Mouse (Mus musculus) stomach, embryonic 14.5 days (tissue): Measurements from ENCODE around the gene Spocd1. TPM values are rescaled to one million over a fixed set of nuclear protein-coding genes. Genes with fewer than 3 reads are reported as not detected.
A peak's percentile ranks its signal among the peaks of the same experiment; 100 is the strongest.

ENCODE experiments used
- ATAC-seq: fragments of 200-750 bp; cut with Nextera tagmentation; 2 replicates; pipeline ENCODE4 v1.8.0; 2017; ENCODE audit warnings: low read depth, moderate TSS enrichment; ENCODE audit not compliant: insufficient number of reproducible peaks, insufficient read depth, low FRiP score
- H3K27ac ChIP-seq: fragments of 300-500 bp; sonication (generic); 2 replicates; pipeline ENCODE4 v1.5.1; 2014; ENCODE audit warnings: mild to moderate bottlenecking, low read length, moderate library complexity, mixed read lengths
- H3K27me3 ChIP-seq: fragments of 300-500 bp; sonication (generic); 2 replicates; pipeline ENCODE4 v1.6.1; 2014; ENCODE audit warnings: low read length, control low read depth, mixed read lengths; ENCODE audit not compliant: control insufficient read depth, insufficient read depth
- H3K36me3 ChIP-seq: fragments of 300-500 bp; sonication (generic); 2 replicates; pipeline ENCODE4 v1.6.1; 2014; ENCODE audit warnings: mild to moderate bottlenecking, control low read depth, low read length, moderate library complexity, mixed read lengths; ENCODE audit not compliant: control insufficient read depth, insufficient read depth
- H3K4me1 ChIP-seq: fragments of 300-500 bp; sonication (generic); 2 replicates; pipeline ENCODE4 v1.6.1; 2014; ENCODE audit warnings: low read length, control low read depth, mixed read lengths; ENCODE audit not compliant: control insufficient read depth, insufficient read depth
- H3K4me2 ChIP-seq: fragments of 300-500 bp; sonication (generic); replicated peaks from 2 replicates; pipeline ENCODE4 v1.6.1; 2014; ENCODE audit warnings: low read depth, low read length, control low read depth
- H3K4me3 ChIP-seq: fragments of 300-500 bp; sonication (generic); 2 replicates; pipeline ENCODE4 v1.5.1; 2014; ENCODE audit warnings: low read depth, low read length, control low read depth
- H3K9ac ChIP-seq: fragments of 300-500 bp; sonication (generic); replicated peaks from 2 replicates; pipeline ENCODE4 v1.6.1; 2014; ENCODE audit warnings: low read depth, mild to moderate bottlenecking, control low read depth, low read length, moderate library complexity, mixed read lengths
- H3K9me3 ChIP-seq: fragments of 300-500 bp; sonication (generic); 2 replicates; pipeline ENCODE4 v1.6.1; 2016; ENCODE audit warnings: low read depth, low read length, control low read depth; ENCODE audit not compliant: control insufficient read depth
- WGBS: fragments of 180-500 bp; shearing (Covaris S2); extraction: QIAGEN DNeasy Blood & Tissue Kit; methylation state at CpG from one replicate; pipeline ENCODE4 v1.1.7; 2014; 5-methylcytosine and 5-hydroxymethylcytosine counted together
- polyA plus RNA-seq: library from polyadenylated mRNA; unstranded; fragments of >200 nt; fragmentation: Nextera tagmentation; extraction: Ambion mirVana; gene quantifications from 2 replicates; pipeline ENCODE4 v1.2.1, GENCODE M21; 2014

Gene Spocd1
- polyA plus RNA-seq, 1 experiment from 2014 or later, result not detected

GRCm38 (mm10) chr4:129913761-129914644, 15.0 kb upstream of the Spocd1 start:
- H3K4me1 ChIP-seq, result peaks cover 15% of the 10 kb centered on the region
- H3K27me3 ChIP-seq, result no peaks in the 10 kb centered on the region
- H3K36me3 ChIP-seq, result no peaks in the 10 kb centered on the region
- ATAC-seq, result peak; percentile 86
- no peak overlapping the region for H3K9ac ChIP-seq
- 4% methylated on average over 16 of the region's 16 CpGs for WGBS
- peak overlapping the region; percentile 66; the same call in 1 of the 2 replicates for H3K27ac ChIP-seq
- peak overlapping the region; percentile 51 for H3K4me2 ChIP-seq
- peak overlapping the region; percentile 11 for H3K4me3 ChIP-seq
- H3K9me3 ChIP-seq, result no peaks in the 10 kb centered on the region

- WGBS, result 61% methylated on average over 4 of the region's 4 CpGs
- peaks cover 15% of the 10 kb centered on the region for H3K4me1 ChIP-seq
- H3K27me3 ChIP-seq, result no peaks in the 10 kb centered on the region
- H3K9me3 ChIP-seq, result no peaks in the 10 kb centered on the region
- H3K4me3 ChIP-seq, result no peak overlapping the region
- no peak overlapping the region for H3K4me2 ChIP-seq
- H3K27ac ChIP-seq, result 0 out of 2 replicates have a peak overlapping the region, but pooled peaks have one; percentile 66
- H3K9ac ChIP-seq, result no peak overlapping the region
- ATAC-seq, result no peak
- H3K36me3 ChIP-seq, result no peaks in the 10 kb centered on the region
Observed at GRCm38 (mm10) chr4:129914686-129915085, 14.4 kb upstream of the Spocd1 start.

GRCm38 (mm10) chr4:129915349-129915988, 13.6 kb upstream of the Spocd1 start:
- H3K4me3 ChIP-seq, result no peak overlapping the region
- no peaks in the 10 kb centered on the region for H3K36me3 ChIP-seq
- no peaks in the 10 kb centered on the region for H3K27me3 ChIP-seq
- H3K27ac ChIP-seq, result no peak overlapping the region
- peaks cover 15% of the 10 kb centered on the region for H3K4me1 ChIP-seq
- no peaks in the 10 kb centered on the region for H3K9me3 ChIP-seq
- no peak for ATAC-seq
- no peak overlapping the region for H3K9ac ChIP-seq
- H3K4me2 ChIP-seq, result no peak overlapping the region
- WGBS, result 80% methylated on average over 7 of the region's 7 CpGs

- Histone ChIP-seq H3K4me3 (no peak overlapping the region), H3K9ac (no peak overlapping the region), H3K4me1 (peaks cover 16% of the 10 kb centered on the region), H3K4me2 (no peak overlapping the region), H3K36me3 (no peaks in the 10 kb centered on the region), H3K27ac (no peak overlapping the region), H3K9me3 (no peaks in the 10 kb centered on the region), H3K27me3 (no peaks in the 10 kb centered on the region)
- 36% methylated on average over 2 of the region's 2 CpGs for WGBS
- ATAC-seq, result no peak
Observed at GRCm38 (mm10) chr4:129916159-129916558, 12.9 kb upstream of the Spocd1 start.

- Histone ChIP-seq H3K27ac (no peak overlapping the region), H3K4me2 (0 out of 2 replicates have a peak overlapping the region, but pooled peaks have one; percentile 7)
Observed at GRCm38 (mm10) chr4:129917016-129917603, 11.9 kb upstream of the Spocd1 start.

GRCm38 (mm10) chr4:129918464-129918863, 10.6 kb upstream of the Spocd1 start:
- 81% methylated on average over 5 of the region's 5 CpGs for WGBS
- no peak for ATAC-seq
- Histone ChIP-seq H3K27me3 (no peaks in the 10 kb centered on the region), H3K9me3 (no peaks in the 10 kb centered on the region), H3K27ac (no peak overlapping the region), H3K9ac (no peak overlapping the region), H3K4me3 (no peak overlapping the region), H3K4me2 (no peak overlapping the region), H3K4me1 (peaks cover 17% of the 10 kb centered on the region), H3K36me3 (no peaks in the 10 kb centered on the region)

More at GRCm38 (mm10) chr4:129917016-129917603, 11.9 kb upstream of the Spocd1 start:
- H3K36me3 ChIP-seq, result no peaks in the 10 kb centered on the region
- H3K27me3 ChIP-seq, result no peaks in the 10 kb centered on the region
- 44% methylated on average over 8 of the region's 8 CpGs for WGBS
- H3K9me3 ChIP-seq, result no peaks in the 10 kb centered on the region
- no peak overlapping the region for H3K9ac ChIP-seq
- H3K4me3 ChIP-seq, result no peak overlapping the region
- peaks cover 21% of the 10 kb centered on the region for H3K4me1 ChIP-seq
- ATAC-seq, result no peak

- no peak for ATAC-seq
- 83% methylated on average over 3 of the region's 3 CpGs for WGBS
- Histone ChIP-seq H3K36me3 (no peaks in the 10 kb centered on the region), H3K4me1 (peaks cover 12% of the 10 kb centered on the region), H3K27ac (no peak overlapping the region), H3K4me3 (no peak overlapping the region), H3K9ac (no peak overlapping the region), H3K27me3 (no peaks in the 10 kb centered on the region), H3K4me2 (no peak overlapping the region), H3K9me3 (no peaks in the 10 kb centered on the region)
Observed at GRCm38 (mm10) chr4:129918901-129919300, 10.1 kb upstream of the Spocd1 start.

GRCm38 (mm10) chr4:129920542-129921313, 8.3 kb upstream of the Spocd1 start:
- Histone ChIP-seq H3K9me3 (no peaks in the 10 kb centered on the region), H3K9ac (no peak overlapping the region), H3K27ac (no peak overlapping the region), H3K4me3 (no peak overlapping the region), H3K27me3 (no peaks in the 10 kb centered on the region), H3K4me1 (peaks cover 6% of the 10 kb centered on the region; the same call in 1 of the 2 replicates), H3K4me2 (no peak overlapping the region), H3K36me3 (no peaks in the 10 kb centered on the region)
- ATAC-seq, result no peak
- WGBS, result 84% methylated on average over 15 of the region's 15 CpGs
